Mouse (Mus musculus): ENCODE data around the gene Cd48. TPM values are rescaled to one million over a fixed set of nuclear protein-coding genes. Genes with fewer than 3 reads are reported as not detected.

The Cd48 gene
- polyA plus RNA-seq, 1 experiment from 2014 or later = 0.32 TPM

DNA sequence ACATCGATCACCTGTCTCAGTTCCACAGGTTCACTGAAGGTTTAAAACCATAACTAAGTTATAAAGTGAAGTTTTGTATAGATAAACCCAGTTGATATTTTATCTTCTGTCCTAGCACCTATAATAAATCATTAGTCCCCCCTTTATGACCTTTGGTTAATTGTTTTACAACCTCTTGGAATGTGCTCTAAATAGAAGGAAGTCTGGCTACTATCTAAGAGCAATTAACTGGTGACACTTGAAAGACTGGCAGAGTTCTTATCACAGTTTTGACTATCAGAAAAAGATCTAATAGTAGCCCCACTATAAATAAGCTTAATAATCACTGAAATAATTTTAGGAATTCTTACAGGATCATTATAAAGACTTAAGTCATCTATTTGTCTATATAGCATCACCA, 34.4 kb downstream of the Cd48 start:
- Histone ChIP-seq H3K4me1 (no peaks in the 10 kb centered on the region), H3K27me3 (ENCODE audit: low read depth, poor library complexity, severe bottlenecking) (no peaks in the 10 kb centered on the region), H3K36me3 (no peaks in the 10 kb centered on the region), H3K27ac (replicated peaks) (no peak overlapping the region), H3K9me3 (replicated peaks) (no peaks in the 10 kb centered on the region), H3K4me3 (no peak overlapping the region)
- 94% methylated on average over 1 of the region's 1 CpGs for WGBS
- no peak for DNase-seq (ENCODE audit: low spot score)

DNA sequence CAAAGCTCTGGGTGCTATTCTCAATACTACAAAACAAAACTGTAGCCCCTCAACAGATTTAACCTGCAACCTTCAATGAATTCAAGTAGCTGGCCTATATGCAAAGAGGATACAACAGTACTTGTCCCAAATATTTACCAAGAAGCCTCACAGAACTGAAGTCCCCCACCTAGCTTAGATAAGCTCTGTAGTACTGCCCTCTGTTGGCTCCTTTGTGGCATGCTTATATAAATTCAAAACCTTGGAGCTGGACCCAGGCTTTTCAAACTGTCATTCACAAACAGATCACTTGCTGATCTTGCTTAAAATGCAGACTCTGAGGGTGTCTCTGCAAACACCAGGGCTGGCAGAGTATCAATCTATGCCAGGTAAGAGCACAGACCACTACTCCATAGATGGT, 49.4 kb downstream of the Cd48 start:
- Histone ChIP-seq H3K27me3 (ENCODE audit: low read depth, poor library complexity, severe bottlenecking) (no peaks in the 10 kb centered on the region), H3K4me1 (no peaks in the 10 kb centered on the region), H3K36me3 (no peaks in the 10 kb centered on the region), H3K27ac (replicated peaks) (no peak overlapping the region), H3K4me3 (no peak overlapping the region), H3K9me3 (replicated peaks) (peaks cover 12% of the 10 kb centered on the region)
- no peak for DNase-seq (ENCODE audit: low spot score)

DNA sequence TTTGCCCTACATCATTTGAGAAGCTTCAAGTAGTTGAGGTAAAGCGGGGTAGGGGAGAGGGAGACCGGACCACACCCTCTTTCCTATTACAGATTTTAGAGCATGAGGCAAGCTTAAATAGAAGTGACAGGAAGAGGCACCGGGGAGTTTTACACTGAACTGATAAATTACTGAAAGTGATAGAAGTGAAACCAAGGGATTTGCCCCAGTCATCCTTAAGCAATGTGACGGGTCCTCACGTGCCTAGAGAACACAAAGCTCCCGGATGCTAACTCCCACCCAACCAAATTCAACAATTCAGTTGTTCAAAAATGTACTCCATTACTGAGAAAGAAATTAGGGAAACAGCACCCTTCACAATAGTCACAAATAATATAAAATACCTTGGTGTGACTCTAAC, 53.1 kb downstream of the Cd48 start:
- Histone ChIP-seq H3K27me3 (ENCODE audit: low read depth, poor library complexity, severe bottlenecking) (no peaks in the 10 kb centered on the region), H3K9me3 (replicated peaks) (no peaks in the 10 kb centered on the region), H3K4me1 (no peaks in the 10 kb centered on the region), H3K27ac (replicated peaks) (no peak overlapping the region), H3K4me3 (no peak overlapping the region), H3K36me3 (no peaks in the 10 kb centered on the region)
- WGBS = 90% methylated on average over 6 of the region's 6 CpGs
- DNase-seq (ENCODE audit: low spot score) = no peak

DNA sequence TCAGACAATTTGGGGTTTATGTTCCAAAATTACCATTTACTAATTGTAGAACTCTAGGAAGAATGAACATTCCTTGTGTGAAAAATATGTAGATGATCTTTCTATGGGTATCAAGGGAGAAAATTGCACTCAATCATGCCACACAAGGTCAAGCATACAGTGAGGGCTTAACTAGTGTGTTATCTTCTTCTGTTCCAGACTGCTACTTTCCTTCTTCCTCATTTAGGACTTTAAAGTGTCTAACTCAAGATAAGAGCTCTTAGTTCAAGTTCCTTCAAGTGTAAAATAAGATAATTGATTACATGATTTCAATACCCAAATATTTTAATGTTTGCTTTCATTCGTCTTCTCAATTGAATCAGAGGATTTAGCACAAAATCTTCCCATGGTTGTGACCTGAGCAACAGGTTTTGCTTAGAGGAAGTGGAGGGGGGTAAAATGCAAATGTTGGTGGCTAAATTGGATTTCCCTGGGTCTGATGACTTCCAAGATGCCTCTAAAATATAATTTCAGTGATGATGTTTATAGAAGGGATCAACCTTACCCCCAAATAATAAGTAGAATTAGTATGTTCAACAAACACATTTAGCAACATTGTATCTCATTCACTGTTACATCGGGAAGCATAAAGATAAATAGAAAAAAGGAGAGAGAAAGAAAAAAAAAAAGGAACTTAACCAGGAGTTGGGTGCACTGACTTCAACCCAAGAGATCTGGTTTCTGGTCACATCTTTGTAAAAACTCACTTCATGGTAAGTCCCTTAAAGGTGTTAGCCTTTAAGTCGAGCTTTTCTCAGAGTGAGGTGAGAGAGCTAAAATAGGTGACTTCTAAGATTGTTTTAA, 66.5 kb downstream of the Cd48 start:
- no peaks in the 10 kb centered on the region for H3K4me1 ChIP-seq
- H3K36me3 ChIP-seq = no peaks in the 10 kb centered on the region
- H3K9me3 ChIP-seq (replicated peaks) = no peaks in the 10 kb centered on the region
- H3K27me3 ChIP-seq (ENCODE audit: low read depth, poor library complexity, severe bottlenecking) = no peaks in the 10 kb centered on the region
- H3K27ac ChIP-seq (replicated peaks) = no peak overlapping the region
- DNase-seq (ENCODE audit: low spot score) = no peak
- no peak overlapping the region for H3K4me3 ChIP-seq
- 86% methylated on average over 3 of the region's 3 CpGs for WGBS

Small RNA genes lying within 50 kb of the gene (microRNA-seq; reads per million reads assigned to microRNA genes)
- not detected for gene Mir7683

Other genes with a start within 250 kb of the Cd48 start
- 14.0 TPM in 2 replicates for gene F11r, start 244.5 kb upstream of the Cd48 start, polyA plus RNA-seq (2016; fragmentation: Nextera tagmentation; extraction: Ambion mirVana)
- gene Alyref2, start 178.5 kb upstream of the Cd48 start, polyA plus RNA-seq (2016; fragmentation: Nextera tagmentation; extraction: Ambion mirVana) = 10.5 and 13.6 TPM in 2 replicates
- gene Itln1, start 146.7 kb upstream of the Cd48 start, polyA plus RNA-seq (2016; fragmentation: Nextera tagmentation; extraction: Ambion mirVana) = not detected in 2 replicates
- gene Cd244a, start 122.8 kb upstream of the Cd48 start, polyA plus RNA-seq (2016; fragmentation: Nextera tagmentation; extraction: Ambion mirVana) = 0.06 TPM in 1 of 2 replicates, not detected in the other
- 0.05 TPM in 1 of 2 replicates, not detected in the other for gene Ly9, start 74.6 kb upstream of the Cd48 start, polyA plus RNA-seq (2016; fragmentation: Nextera tagmentation; extraction: Ambion mirVana)
- not detected in 2 replicates for gene Slamf7, start 29.0 kb upstream of the Cd48 start, polyA plus RNA-seq (2016; fragmentation: Nextera tagmentation; extraction: Ambion mirVana)
- gene Slamf1, start 85.1 kb downstream of the Cd48 start, polyA plus RNA-seq (2016; fragmentation: Nextera tagmentation; extraction: Ambion mirVana) = 0.14 and 0.23 TPM in 2 replicates
- gene Cd84, start 157.7 kb downstream of the Cd48 start, polyA plus RNA-seq (2016; fragmentation: Nextera tagmentation; extraction: Ambion mirVana) = 0.38 and 1.2 TPM in 2 replicates
- gene Gm10521, start 213.7 kb downstream of the Cd48 start, polyA plus RNA-seq (2016; fragmentation: Nextera tagmentation; extraction: Ambion mirVana) = not detected in 2 replicates
- gene Slamf6, start 235.5 kb downstream of the Cd48 start, polyA plus RNA-seq (2016; fragmentation: Nextera tagmentation; extraction: Ambion mirVana) = not detected in 2 replicates